ENCODE assay signal across 23 mouse cellular contexts in the genomic region with DNA sequence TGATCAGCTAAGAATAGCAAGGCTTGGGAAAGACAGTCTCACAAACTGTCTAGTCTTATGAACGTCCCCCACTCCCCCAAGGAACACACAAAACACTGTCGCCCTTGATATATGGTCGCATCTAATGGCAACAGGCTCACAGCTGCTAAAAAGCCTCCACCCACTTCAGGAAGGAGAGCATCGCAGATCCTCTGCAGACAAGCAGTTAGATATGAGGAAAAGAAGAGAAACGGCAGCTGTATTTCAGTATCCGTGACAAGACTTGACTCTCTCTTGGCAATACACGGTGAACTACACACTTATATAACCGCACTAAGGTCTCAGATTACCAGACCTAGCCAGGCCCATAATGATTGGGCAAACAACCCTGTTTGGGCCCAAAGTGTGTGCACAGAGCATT.
A peak's percentile ranks its signal among the peaks of the same experiment; 100 is the strongest.
DNase-seq lines count a peak whose midpoint lies in the region; ATAC-seq and TF ChIP-seq lines count a peak whose summit lies in the region.
"Had no signal": no experiment of that assay in that cellular context is flagged by ENCODE, and none has a peak within 500 bp of the region (broad histone marks: within the 10 kb centered on the region; RNA-seq: fewer than 3 reads in every experiment).

No protein-coding gene starts in this region.

- H3K4me3 ChIP-seq in embryonic facial prominence, embryonic 14.5 days (ENCODE audit: low read depth, low read length), result no peak overlapping the region
- no peak overlapping the region for H3K4me3 ChIP-seq in embryonic facial prominence, embryonic 10.5 days
- no peak overlapping the region for H3K4me3 ChIP-seq in hindbrain, embryonic 15.5 days
- no peak overlapping the region for H3K4me3 ChIP-seq in hindbrain, postnatal 0 days (ENCODE audit: low read length)
- H3K4me3 ChIP-seq in lung, embryonic 14.5 days (ENCODE audit: low read depth, low read length), result no peak overlapping the region
- no peak overlapping the region for H3K4me3 ChIP-seq in lung, adult 2 months (replicated peaks; ENCODE audit: extremely low read depth, low read depth, low read length)
- H3K4me3 ChIP-seq: forebrain, embryonic 10.5 days; hindbrain, embryonic 12.5 days; liver, embryonic 12.5 days; midbrain, embryonic 10.5 days had no signal

- 0 out of 2 replicates have a peak, but pooled peaks have one; percentile 26 for ATAC-seq in embryonic facial prominence, embryonic 14.5 days (ENCODE audit: low read depth)
- no peak for ATAC-seq in hindbrain, embryonic 15.5 days (ENCODE audit: low FRiP score, low read depth)
- no peak for ATAC-seq in hindbrain, postnatal 0 days
- no peak for ATAC-seq in lung, embryonic 14.5 days (ENCODE audit: insufficient read depth)
- ATAC-seq: CD4-positive, CD25-positive, alpha-beta regulatory T cell, adult 4 months; intestine, embryonic 16.5 days; liver, embryonic 12.5 days had no signal

- H3K36me3 ChIP-seq in embryonic facial prominence, embryonic 14.5 days (ENCODE audit: control insufficient read depth, insufficient read depth, low read length), result no peaks in the 10 kb centered on the region
- no peaks in the 10 kb centered on the region for H3K36me3 ChIP-seq in embryonic facial prominence, embryonic 10.5 days (replicated peaks)
- no peaks in the 10 kb centered on the region for H3K36me3 ChIP-seq in hindbrain, embryonic 15.5 days
- no peaks in the 10 kb centered on the region for H3K36me3 ChIP-seq in hindbrain, postnatal 0 days (ENCODE audit: insufficient read depth, low read length)
- no peaks in the 10 kb centered on the region for H3K36me3 ChIP-seq in lung, embryonic 14.5 days (ENCODE audit: insufficient read depth)
- H3K36me3 ChIP-seq: forebrain, embryonic 10.5 days; hindbrain, embryonic 12.5 days; liver, embryonic 12.5 days; midbrain, embryonic 10.5 days had no signal

- H3K4me2 ChIP-seq in embryonic facial prominence, embryonic 14.5 days (ENCODE audit: low read depth, low read length), result no peak overlapping the region
- no peak overlapping the region for H3K4me2 ChIP-seq in hindbrain, embryonic 15.5 days
- no peak overlapping the region for H3K4me2 ChIP-seq in hindbrain, postnatal 0 days (ENCODE audit: low read depth, low read length)
- H3K4me2 ChIP-seq in lung, embryonic 14.5 days, result no peak overlapping the region
- H3K4me2 ChIP-seq: heart, embryonic 11.5 days; hindbrain, embryonic 12.5 days; liver, embryonic 12.5 days had no signal

- no peaks in the 10 kb centered on the region for H3K4me1 ChIP-seq in embryonic facial prominence, embryonic 14.5 days (ENCODE audit: control insufficient read depth, insufficient read depth, low read length)
- peaks cover 7% of the 10 kb centered on the region; the same call in 1 of the 2 replicates for H3K4me1 ChIP-seq in embryonic facial prominence, embryonic 10.5 days
- H3K4me1 ChIP-seq in hindbrain, embryonic 15.5 days (replicated peaks), result peaks cover 20% of the 10 kb centered on the region
- H3K4me1 ChIP-seq in hindbrain, postnatal 0 days (ENCODE audit: insufficient read depth, low read length), result peaks cover 9% of the 10 kb centered on the region; the same call in 1 of the 2 replicates
- H3K4me1 ChIP-seq in lung, embryonic 14.5 days (ENCODE audit: insufficient read depth), result no peaks in the 10 kb centered on the region
- no peaks in the 10 kb centered on the region for H3K4me1 ChIP-seq in lung, adult 2 months (ENCODE audit: control insufficient read depth, insufficient read depth, low read length)
- H3K4me1 ChIP-seq: liver, embryonic 12.5 days had no signal

- TF ChIP-seq POLR2A in lung, adult 2 months (IDR thresholded peaks at IDR 0.05; ENCODE audit: borderline replicate concordance, extremely low read depth, low read depth, low read length), result no peak

- WGBS in embryonic facial prominence, embryonic 14.5 days, result 58% methylated on average over 8 of the region's 8 CpGs
- WGBS in embryonic facial prominence, embryonic 10.5 days, result 84% methylated on average over 8 of the region's 8 CpGs
- WGBS in hindbrain, embryonic 15.5 days, result 67% methylated on average over 8 of the region's 8 CpGs
- WGBS in hindbrain, postnatal 0 days, result 76% methylated on average over 8 of the region's 8 CpGs
- 30% methylated on average over 8 of the region's 8 CpGs for WGBS in lung, embryonic 14.5 days
- WGBS in lung, adult 2 months, result 62% methylated on average over 8 of the region's 8 CpGs

- no peaks in the 10 kb centered on the region for H3K9me3 ChIP-seq in embryonic facial prominence, embryonic 14.5 days (ENCODE audit: control insufficient read depth, low read length)
- H3K9me3 ChIP-seq in embryonic facial prominence, embryonic 10.5 days, result no peaks in the 10 kb centered on the region
- no peaks in the 10 kb centered on the region for H3K9me3 ChIP-seq in hindbrain, embryonic 15.5 days
- H3K9me3 ChIP-seq in hindbrain, postnatal 0 days (ENCODE audit: low read length), result no peaks in the 10 kb centered on the region; the same call in 1 of the 2 replicates
- no peaks in the 10 kb centered on the region for H3K9me3 ChIP-seq in lung, embryonic 14.5 days (ENCODE audit: low read depth, low read length)
- H3K9me3 ChIP-seq: forebrain, embryonic 10.5 days; hindbrain, embryonic 12.5 days; liver, embryonic 12.5 days had no signal

- DNase-seq in embryonic facial prominence, embryonic 14.5 days (ENCODE audit: low spot score), result peak; percentile 33
- no peak for DNase-seq in embryonic facial prominence, embryonic 10.5 days (ENCODE audit: low spot score)
- no peak for DNase-seq in hindbrain, postnatal 0 days (ENCODE audit: low spot score)
- DNase-seq in lung, embryonic 14.5 days, result peak; percentile 24
- DNase-seq in lung, adult 2 months, result no peak
- DNase-seq in brain, adult 2 months (ENCODE audit: low read depth, low spot score), result peak; percentile 49
- DNase-seq in Muller cell, postnatal 12 days (ENCODE audit: inconsistent ontology term), result no peak
- DNase-seq: adrenal gland, postnatal 14 days; cerebellum, adult 11 months; cerebellum, postnatal 10 days; heart, postnatal 14 days; kidney, postnatal 25 days; left cerebral cortex, postnatal 4 days; retina, postnatal 1 day; thymus, adult 2 months had no signal

- H3K27me3 ChIP-seq in embryonic facial prominence, embryonic 14.5 days (replicated peaks; ENCODE audit: control insufficient read depth, insufficient read depth, low read length), result no peaks in the 10 kb centered on the region
- H3K27me3 ChIP-seq in embryonic facial prominence, embryonic 10.5 days (replicated peaks; ENCODE audit: low read depth, poor library complexity, severe bottlenecking), result no peaks in the 10 kb centered on the region
- H3K27me3 ChIP-seq in hindbrain, embryonic 15.5 days, result no peaks in the 10 kb centered on the region
- H3K27me3 ChIP-seq in hindbrain, postnatal 0 days (ENCODE audit: insufficient read depth, low read length), result no peaks in the 10 kb centered on the region
- no peaks in the 10 kb centered on the region for H3K27me3 ChIP-seq in lung, embryonic 14.5 days (ENCODE audit: insufficient read depth, low read length)
- H3K27me3 ChIP-seq: hindbrain, embryonic 12.5 days; liver, embryonic 12.5 days had no signal

- H3K9ac ChIP-seq in embryonic facial prominence, embryonic 14.5 days (ENCODE audit: low read depth, low read length), result no peak overlapping the region
- no peak overlapping the region for H3K9ac ChIP-seq in hindbrain, embryonic 15.5 days
- no peak overlapping the region for H3K9ac ChIP-seq in hindbrain, postnatal 0 days (replicated peaks; ENCODE audit: low read length)
- H3K9ac ChIP-seq in lung, embryonic 14.5 days, result no peak overlapping the region
- H3K9ac ChIP-seq: hindbrain, embryonic 12.5 days; liver, embryonic 12.5 days had no signal

- H3K27ac ChIP-seq in embryonic facial prominence, embryonic 14.5 days (replicated peaks; ENCODE audit: low read depth, low read length), result no peak overlapping the region
- H3K27ac ChIP-seq in embryonic facial prominence, embryonic 10.5 days (replicated peaks), result no peak overlapping the region
- peak overlapping the region; percentile 59; the same call in 1 of the 2 replicates for H3K27ac ChIP-seq in hindbrain, embryonic 15.5 days (replicated peaks)
- H3K27ac ChIP-seq in hindbrain, postnatal 0 days, result no peak overlapping the region
- H3K27ac ChIP-seq in lung, embryonic 14.5 days (ENCODE audit: low read depth), result no peak overlapping the region
- H3K27ac ChIP-seq: forebrain, embryonic 10.5 days; hindbrain, embryonic 12.5 days; liver, embryonic 12.5 days; midbrain, embryonic 10.5 days had no signal

- no peak for TF ChIP-seq CTCF in hindbrain, postnatal 0 days (IDR thresholded peaks at IDR 0.05; ENCODE audit: low read depth)
- TF ChIP-seq CTCF in lung, embryonic 14.5 days (IDR thresholded peaks at IDR 0.05; ENCODE audit: low read depth), result no peak
- no peak for TF ChIP-seq CTCF in lung, adult 2 months (IDR thresholded peaks at IDR 0.05; ENCODE audit: insufficient read depth, low read length)

Comparison
In these comparisons a context has a peak if more than half of its experiments do, and no peak if none do; other contexts are left out.
1. DNase-seq: peak in embryonic facial prominence, embryonic 14.5 days (single experiment), lung, embryonic 14.5 days (single experiment) and brain, adult 2 months (single experiment); none in embryonic facial prominence, embryonic 10.5 days (single experiment), hindbrain, postnatal 0 days (single experiment), lung, adult 2 months (single experiment) and Muller cell, postnatal 12 days (single experiment).